Mouse (Mus musculus): Measurements from ENCODE around the gene Olfr1111.
"Not testable (repeated sequence)": the region's sequence is repeated elsewhere in the genome, so short reads cannot be mapped to it uniquely, and the experiment has no call there.

- TF ChIP-seq CTCF, POLR2A (IDR thresholded peaks at IDR 0.05; ENCODE audit: extremely low read depth, insufficient read depth, low read length): not testable (repeated sequence)
Observed at GRCm38 (mm10) chr2:87167731-87168130, 15.3 kb upstream of the Olfr1111 start.
